10 mouse cellular contexts compared by ENCODE assay signal in the genomic region with DNA sequence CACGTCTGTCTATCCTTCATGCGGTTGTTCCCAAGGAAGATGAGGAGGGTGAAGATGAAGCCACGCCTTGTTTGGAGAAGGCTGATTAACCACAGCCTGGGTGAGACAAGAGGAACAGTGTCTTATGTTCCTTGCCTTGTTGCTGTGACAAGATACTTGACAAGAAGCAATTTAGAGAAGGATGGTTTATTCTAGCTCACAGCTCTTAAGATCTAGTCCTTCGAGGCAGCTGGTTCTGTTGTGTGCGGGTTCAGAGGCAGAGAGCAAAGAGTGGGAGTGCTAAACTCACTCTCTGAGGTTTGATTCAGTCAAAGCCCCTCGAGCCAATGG. TPM values are rescaled to one million over a fixed set of nuclear protein-coding genes. Genes with fewer than 3 reads are reported as not detected.
DNase-seq lines count a peak whose midpoint lies in the region; ATAC-seq and TF ChIP-seq lines count a peak whose summit lies in the region.
"Had no signal": no experiment of that assay in that cellular context is flagged by ENCODE, and none has a peak within 500 bp of the region (broad histone marks: within the 10 kb centered on the region; RNA-seq: fewer than 3 reads in every experiment).

A gene (minus strand): TSS at position 31 of the 330 bp plus-strand sequence.

- no peaks in the 10 kb centered on the region for H3K9me3 ChIP-seq in kidney, postnatal 0 days (replicated peaks; ENCODE audit: low read length)
- no peaks in the 10 kb centered on the region for H3K9me3 ChIP-seq in forebrain, embryonic 11.5 days (ENCODE audit: control insufficient read depth, low read length)
- H3K9me3 ChIP-seq in limb, embryonic 10.5 days (replicated peaks): no peaks in the 10 kb centered on the region
- 0 out of 2 replicates have a peak, but pooled peaks cover 5% of the 10 kb centered on the region for H3K9me3 ChIP-seq in neural tube, embryonic 12.5 days

- H3K27ac ChIP-seq in kidney, postnatal 0 days: no peak within 1 kb of the TSS
- H3K27ac ChIP-seq in forebrain, embryonic 11.5 days (ENCODE audit: low read depth, low read length): no peak within 1 kb of the TSS
- H3K27ac ChIP-seq in limb, embryonic 10.5 days: no peak within 1 kb of the TSS
- no peak within 1 kb of the TSS for H3K27ac ChIP-seq in neural tube, embryonic 12.5 days
- H3K27ac ChIP-seq: liver, embryonic 14.5 days had no signal

- H3K4me2 ChIP-seq in kidney, postnatal 0 days (ENCODE audit: low read length): peak within 1 kb of the TSS; percentile 41; the same call in 1 of the 2 replicates
- H3K4me2 ChIP-seq in forebrain, embryonic 11.5 days (ENCODE audit: low read depth, low read length, severe bottlenecking): peak within 1 kb of the TSS; percentile 43; the same call in 1 of the 2 replicates
- peak within 1 kb of the TSS; percentile 51 for H3K4me2 ChIP-seq in neural tube, embryonic 12.5 days (replicated peaks)

- no peak for TF ChIP-seq CTCF in kidney, postnatal 0 days (IDR thresholded peaks at IDR 0.05; ENCODE audit: low read depth)

- H3K27me3 ChIP-seq in kidney, postnatal 0 days (ENCODE audit: insufficient read depth, low read length): no peaks in the 10 kb centered on the region
- H3K27me3 ChIP-seq in forebrain, embryonic 11.5 days (ENCODE audit: control insufficient read depth, insufficient read depth, low read length): no peaks in the 10 kb centered on the region
- H3K27me3 ChIP-seq in limb, embryonic 10.5 days (ENCODE audit: low read depth, poor library complexity, severe bottlenecking): peaks cover 9% of the 10 kb centered on the region
- no peaks in the 10 kb centered on the region for H3K27me3 ChIP-seq in neural tube, embryonic 12.5 days (replicated peaks)

- no peak for ATAC-seq in kidney, postnatal 0 days (replicated peaks; ENCODE audit: low FRiP score, low read depth)
- ATAC-seq in forebrain, embryonic 11.5 days (replicated peaks; ENCODE audit: low FRiP score): no peak
- ATAC-seq in neural tube, embryonic 12.5 days (ENCODE audit: low FRiP score, low read depth): no peak

- 0 out of 2 replicates have a peak, but pooled peaks cover 3% of the 10 kb centered on the region for H3K4me1 ChIP-seq in kidney, postnatal 0 days (replicated peaks; ENCODE audit: insufficient read depth, low read length)
- H3K4me1 ChIP-seq in forebrain, embryonic 11.5 days (replicated peaks; ENCODE audit: control insufficient read depth, insufficient read depth, low read length): no peaks in the 10 kb centered on the region
- peaks cover 9% of the 10 kb centered on the region for H3K4me1 ChIP-seq in limb, embryonic 10.5 days
- peaks cover 4% of the 10 kb centered on the region for H3K4me1 ChIP-seq in neural tube, embryonic 12.5 days

- no peak for DNase-seq in kidney, postnatal 0 days (ENCODE audit: low spot score)
- no peak for DNase-seq in kidney, postnatal 10 days
- no peak for DNase-seq in forebrain, embryonic 11.5 days (ENCODE audit: low spot score)
- no peak for DNase-seq in limb, embryonic 10.5 days (ENCODE audit: low spot score)
- no peak for DNase-seq in frontal cortex, postnatal 36 days (ENCODE audit: low spot score in 2 of 2)
- DNase-seq in embryo, embryonic 10 days (ENCODE audit: low spot score): no peak
- DNase-seq in left cerebral cortex, adult 18-20 months (ENCODE audit: low spot score in 2 of 2): no peak

- H3K4me3 ChIP-seq in kidney, postnatal 0 days (replicated peaks; ENCODE audit: low read depth, low read length): no peak within 1 kb of the TSS; the same call in 1 of the 2 replicates
- H3K4me3 ChIP-seq in forebrain, embryonic 11.5 days (ENCODE audit: low read depth, low read length): no peak within 1 kb of the TSS
- peak within 1 kb of the TSS; percentile 26; the same call in 1 of the 2 replicates for H3K4me3 ChIP-seq in limb, embryonic 10.5 days
- H3K4me3 ChIP-seq in neural tube, embryonic 12.5 days: 0 out of 2 replicates have a peak within 1 kb of the TSS, but pooled peaks have one; percentile 5

- WGBS in kidney, postnatal 0 days: 52% methylated on average over 6 of the region's 6 CpGs
- WGBS in forebrain, embryonic 11.5 days: 77% methylated on average over 6 of the region's 6 CpGs
- WGBS in limb, embryonic 10.5 days: 80% methylated on average over 6 of the region's 6 CpGs
- 66% methylated on average over 6 of the region's 6 CpGs for WGBS in neural tube, embryonic 12.5 days

- no peak within 1 kb of the TSS for H3K9ac ChIP-seq in kidney, postnatal 0 days (ENCODE audit: low read depth, low read length)
- H3K9ac ChIP-seq in forebrain, embryonic 11.5 days (ENCODE audit: low read length): no peak within 1 kb of the TSS
- 0 out of 2 replicates have a peak within 1 kb of the TSS, but pooled peaks have one; percentile 30 for H3K9ac ChIP-seq in neural tube, embryonic 12.5 days
- H3K9ac ChIP-seq: liver, embryonic 14.5 days had no signal

- H3K36me3 ChIP-seq in kidney, postnatal 0 days (ENCODE audit: insufficient read depth, low read length): no peaks in the 10 kb centered on the region
- no peaks in the 10 kb centered on the region for H3K36me3 ChIP-seq in forebrain, embryonic 11.5 days (ENCODE audit: control insufficient read depth, insufficient read depth, low read length)
- H3K36me3 ChIP-seq in limb, embryonic 10.5 days: no peaks in the 10 kb centered on the region
- H3K36me3 ChIP-seq in neural tube, embryonic 12.5 days: no peaks in the 10 kb centered on the region

RNA-seq across cellular contexts. Expression of the gene that starts here (rescaled TPM):
- not detected in 2 replicates for polyA plus RNA-seq in kidney, postnatal 0 days (2015; fragmentation: Nextera tagmentation; extraction: Ambion mirVana)
- polyA plus RNA-seq in forebrain, embryonic 11.5 days (2014; fragmentation: Nextera tagmentation; extraction: Ambion mirVana): not detected in 2 replicates
- 0.21 TPM in 1 of 2 replicates, not detected in the other for polyA plus RNA-seq in limb, embryonic 10.5 days (2016; fragmentation: Nextera tagmentation; extraction: Ambion mirVana)
- not detected in 2 replicates for polyA plus RNA-seq in neural tube, embryonic 12.5 days (2016; fragmentation: Nextera tagmentation; extraction: Ambion mirVana)
- total RNA-seq in left cerebral cortex, adult 18-20 months (2021): not detected
- total RNA-seq: heart, adult 8-10 months had no signal
- polyA plus RNA-seq: liver, embryonic 14.5 days had no signal

Comparison
In these comparisons a context has a peak if more than half of its experiments do, and no peak if none do; other contexts are left out.
1. H3K4me3 ChIP-seq: peak in limb, embryonic 10.5 days (single experiment) and neural tube, embryonic 12.5 days (single experiment); none in kidney, postnatal 0 days (single experiment) and forebrain, embryonic 11.5 days (single experiment).
2. Peak in every context shown above with its lines, with median percentiles within 50 percentile points of each other: H3K4me2 ChIP-seq.